Mouse (Mus musculus) heart, postnatal 36 days (tissue): ENCODE data around the gene Tmem63c. TPM values are rescaled to one million over a fixed set of nuclear protein-coding genes. Genes with fewer than 3 reads are reported as not detected.

Experiments
- DNase-seq, 2 experiments: peaks; one replicate each; pipeline ENCODE4 v3.0.0; 2021 to 2022
- intact Hi-C: fragments of 180-260 bp; cut with DNase I; formaldehyde crosslinking; loops from one replicate; pipeline ENCODE4 v1.15.1; 2025
- total RNA-seq, 2 experiments: library from RNA; stranded (reverse); gene quantifications; 2 replicates each; pipeline ENCODE4 v1.2.3; 2021

The Tmem63c gene
- total RNA-seq, 2 experiments from 2014 or later: 0.25 TPM; not detected in 1

GRCm38 (mm10) chr12:87044711-87045110 lies 23.6 kb downstream of the Tmem63c start:
- no peak for DNase-seq
- intact Hi-C loops: no loop called here

DNA sequence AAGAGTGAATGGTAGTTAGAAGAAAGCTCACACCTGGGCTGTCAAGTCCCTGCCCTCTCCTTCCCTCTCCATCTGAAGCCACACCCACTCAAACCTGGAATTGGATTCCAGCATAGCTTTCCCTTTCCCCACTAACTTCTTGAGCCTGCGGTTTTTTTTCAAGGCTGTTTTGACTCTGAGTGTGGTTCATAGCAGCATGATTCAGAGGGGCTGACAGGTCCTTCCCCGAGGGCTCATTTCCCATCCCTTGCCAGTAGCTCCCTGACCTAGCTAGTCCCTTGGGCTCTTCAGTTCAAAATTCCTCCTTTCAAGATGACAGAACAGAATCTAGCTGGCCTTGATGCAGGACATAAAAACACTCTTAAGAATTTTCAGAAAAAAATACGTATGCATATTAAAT lies 26.4 kb downstream of the Tmem63c start:
- no peak for DNase-seq
- intact Hi-C loops: no loop called here

DNA sequence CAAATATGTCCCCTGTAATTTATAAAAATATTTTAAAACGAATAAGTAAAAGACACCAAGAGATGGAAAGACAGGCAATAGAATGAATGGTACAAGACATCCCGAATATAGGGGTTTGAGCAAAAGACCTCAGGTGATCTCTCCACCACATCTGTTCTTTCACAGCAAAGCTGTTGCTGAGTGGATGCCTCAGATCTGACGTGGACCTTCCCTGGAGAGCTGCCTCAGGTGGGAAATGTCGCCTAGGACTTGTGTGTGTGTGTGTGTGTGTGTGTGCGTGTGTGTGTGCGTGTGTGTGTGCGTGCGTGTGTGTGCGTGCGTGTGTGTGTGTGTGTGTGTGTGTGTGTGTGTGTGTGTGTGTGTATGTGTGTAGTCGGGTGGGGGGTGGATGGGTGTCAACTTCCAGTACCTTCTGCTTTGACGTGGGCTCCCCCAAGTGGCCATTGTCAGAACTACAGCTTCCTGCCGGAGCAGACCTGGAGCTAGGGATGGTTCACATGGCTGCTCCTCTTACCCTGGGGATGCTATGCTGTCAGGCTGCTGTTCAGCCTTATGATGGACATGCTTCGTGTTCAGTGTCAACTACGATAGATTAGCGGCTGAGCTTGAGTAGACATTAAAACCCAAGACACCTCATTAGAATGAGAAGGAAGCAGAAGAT lies 31.7 kb downstream of the Tmem63c start:
- intact Hi-C loops: loop anchor here (1.0 to 5.0 kb wide), 5 partner anchors 52 to 337 kb away; no protein-coding TSS in a partner anchor
- peak; percentile 85 to 91 for DNase-seq

DNA sequence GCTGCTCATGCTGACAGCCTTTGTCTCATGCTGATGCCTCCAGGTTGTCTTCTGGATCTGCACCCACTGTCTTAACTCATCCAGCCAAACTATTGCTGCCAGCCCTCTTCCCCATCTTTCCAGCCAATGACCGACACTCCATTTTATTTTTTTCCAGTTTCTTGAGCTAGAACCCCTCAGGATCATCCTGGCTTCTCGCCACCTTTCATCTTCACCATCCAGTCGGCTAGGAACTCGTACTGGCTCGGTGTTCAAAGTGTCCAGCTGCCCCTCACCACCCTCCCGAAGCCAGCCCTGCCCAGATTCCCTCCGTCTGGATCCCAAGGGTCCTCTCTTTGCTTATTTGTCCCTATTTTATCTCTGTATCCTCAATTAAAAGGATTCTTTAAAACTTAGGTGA lies 33.7 kb downstream of the Tmem63c start:
- DNase-seq: no peak
- intact Hi-C loops: loop anchor here (5.0 kb wide), 1 partner anchor 133 kb away; no protein-coding TSS in a partner anchor

DNA sequence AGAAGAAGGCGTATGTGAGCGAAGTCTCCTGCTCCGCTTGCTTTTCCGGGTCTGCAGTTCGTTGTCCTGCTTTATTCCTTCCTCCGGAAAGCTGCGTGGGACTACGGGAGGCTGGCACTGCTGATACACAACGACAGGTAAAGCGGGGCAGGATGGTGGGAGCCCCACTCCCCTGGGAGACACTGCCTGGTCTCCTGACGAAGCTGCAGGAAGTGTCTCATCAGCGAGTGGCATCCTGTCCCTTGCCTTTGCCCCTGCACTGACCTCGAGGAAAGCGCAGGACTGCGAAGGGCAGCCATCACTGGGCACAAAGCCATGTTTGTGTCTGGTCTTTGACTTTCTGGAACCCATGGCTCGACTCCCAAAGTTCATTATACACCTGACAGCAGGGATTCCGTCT lies 35.9 kb downstream of the Tmem63c start:
- DNase-seq: no peak
- intact Hi-C loops: no loop called here

DNA sequence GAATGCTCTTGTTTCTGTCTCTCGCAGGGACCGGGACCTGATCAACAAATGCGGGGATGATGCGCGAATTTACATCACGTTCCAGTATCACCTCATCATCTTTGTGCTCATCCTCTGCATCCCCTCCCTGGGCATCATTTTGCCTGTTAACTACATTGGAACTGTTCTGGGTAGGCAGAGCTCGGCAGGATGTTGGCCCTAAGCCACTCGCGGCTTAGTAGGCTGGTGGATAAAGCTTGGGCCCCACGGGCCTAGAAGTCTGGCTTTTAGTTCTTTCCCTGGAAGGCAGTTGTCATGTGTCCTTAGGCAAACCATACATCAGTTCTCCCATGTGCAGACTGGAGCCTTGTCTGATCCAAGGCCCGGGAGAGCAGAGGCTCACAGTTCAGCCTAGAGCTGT lies 44.3 kb downstream of the Tmem63c start:
- intact Hi-C loops: no loop called here
- no peak for DNase-seq

- intact Hi-C loops: no loop called here
- no peak for DNase-seq
These were observed 45.3 kb downstream of the Tmem63c start for GRCm38 (mm10) chr12:87066429-87066828.

GRCm38 (mm10) chr12:87070520-87070919 lies 49.4 kb downstream of the Tmem63c start:
- intact Hi-C loops: no loop called here
- no peak for DNase-seq

DNA sequence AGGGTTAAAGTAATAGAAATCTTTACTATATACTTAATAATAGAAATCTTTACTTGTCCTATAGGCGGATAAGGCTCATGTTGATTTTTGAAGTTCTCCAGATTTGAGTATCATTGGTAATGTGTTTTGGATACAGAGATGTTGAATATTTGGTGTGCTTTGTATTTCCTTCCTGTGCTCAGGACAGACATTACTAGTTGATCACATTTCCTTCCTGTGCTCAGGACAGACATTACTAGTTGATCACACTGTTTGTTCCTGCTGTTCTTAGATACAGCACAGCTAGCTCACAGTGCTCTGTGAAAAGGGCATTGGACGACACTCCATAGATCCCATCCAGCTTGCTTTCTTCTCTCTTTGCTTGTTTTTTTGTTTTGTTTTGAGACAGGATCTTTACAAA lies 55.5 kb downstream of the Tmem63c start:
- intact Hi-C loops: no loop called here
- DNase-seq: no peak

DNA sequence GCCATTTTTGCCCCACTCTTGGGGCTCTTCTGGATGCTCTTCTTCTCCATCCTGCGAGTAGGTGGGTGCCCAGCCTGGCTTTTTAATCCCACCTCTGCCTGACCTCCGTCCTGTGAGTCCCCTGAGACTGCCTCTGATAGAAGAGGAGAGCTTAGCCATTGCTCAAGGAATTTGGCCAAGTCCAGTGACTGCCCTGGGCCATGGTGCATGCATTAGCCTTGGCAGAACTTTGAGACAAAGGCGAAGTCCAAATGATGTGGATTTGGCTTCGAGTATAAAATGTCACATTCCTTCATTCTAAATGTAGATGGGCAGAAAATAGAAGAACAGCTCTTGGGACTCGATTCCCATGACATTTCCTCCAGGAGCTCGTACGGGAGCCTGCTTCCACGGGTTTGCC lies 61.7 kb downstream of the Tmem63c start:
- intact Hi-C loops: no loop called here
- DNase-seq: no peak

DNA sequence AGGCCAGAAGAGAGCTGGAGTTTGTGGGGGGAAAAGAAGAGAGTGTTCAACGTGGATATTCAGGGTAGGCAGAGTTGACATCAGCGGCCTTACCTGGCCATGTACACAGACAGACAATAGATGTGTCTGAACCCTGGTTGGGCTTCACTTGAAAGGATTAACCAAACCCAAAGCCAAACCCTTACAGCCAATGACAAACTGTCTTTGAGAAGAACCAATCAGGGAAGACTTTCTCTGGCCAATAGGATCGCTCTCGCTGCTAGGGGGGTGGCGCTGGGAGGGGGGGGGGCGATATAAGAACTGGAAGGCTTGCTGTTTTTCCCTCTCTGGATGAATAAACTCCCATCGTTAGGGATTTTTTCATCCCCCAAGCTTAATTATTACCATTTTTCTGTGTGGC lies 66.1 kb downstream of the Tmem63c start:
- intact Hi-C loops: no loop called here
- no peak for DNase-seq

- intact Hi-C loops: no loop called here
- no peak for DNase-seq
These were observed 67.2 kb downstream of the Tmem63c start for GRCm38 (mm10) chr12:87088331-87088730.

DNA sequence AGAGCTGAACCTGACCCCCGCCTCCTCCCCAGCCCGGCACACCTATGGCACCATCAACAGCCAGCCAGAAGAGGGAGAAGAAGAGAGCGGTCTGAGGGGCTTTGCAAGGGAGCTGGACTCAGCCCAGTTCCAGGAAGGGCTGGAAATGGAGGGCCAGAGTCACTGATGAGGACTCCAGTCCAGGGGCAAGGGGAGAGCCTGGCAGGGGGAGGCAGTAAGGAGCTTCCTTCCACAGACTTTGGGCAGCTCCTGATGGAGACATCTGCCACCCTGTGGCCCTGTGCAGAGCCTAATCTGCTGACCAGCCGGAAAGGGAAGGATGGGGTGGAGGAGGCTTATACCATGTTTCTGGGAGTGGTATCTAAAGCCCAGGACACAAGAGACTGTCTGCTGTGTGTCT lies 68.1 kb downstream of the Tmem63c start:
- no peak for DNase-seq
- intact Hi-C loops: no loop called here

DNA sequence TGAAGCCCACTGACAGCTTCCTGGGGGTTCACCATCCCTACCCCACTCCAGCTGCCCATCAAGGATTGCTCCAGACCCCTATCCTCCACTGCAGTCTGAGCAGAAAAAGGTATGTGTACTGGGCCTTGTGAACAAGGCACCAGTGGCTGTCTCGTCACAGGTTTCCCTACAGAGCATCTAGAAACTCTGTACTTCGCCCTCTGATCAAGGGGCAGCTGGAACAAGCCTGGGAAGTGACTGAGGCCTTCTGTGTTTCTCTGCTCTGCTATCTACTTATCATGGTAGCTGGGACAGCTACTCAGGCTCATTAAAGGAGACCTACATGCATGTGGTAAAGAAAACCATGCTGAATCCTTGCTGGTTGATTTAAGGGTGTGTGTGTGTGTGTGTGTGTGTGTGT lies 68.6 kb downstream of the Tmem63c start:
- intact Hi-C loops: no loop called here
- DNase-seq: no peak

GRCm38 (mm10) chr12:87091916-87092315 lies 70.8 kb downstream of the Tmem63c start:
- intact Hi-C loops: no loop called here

DNA sequence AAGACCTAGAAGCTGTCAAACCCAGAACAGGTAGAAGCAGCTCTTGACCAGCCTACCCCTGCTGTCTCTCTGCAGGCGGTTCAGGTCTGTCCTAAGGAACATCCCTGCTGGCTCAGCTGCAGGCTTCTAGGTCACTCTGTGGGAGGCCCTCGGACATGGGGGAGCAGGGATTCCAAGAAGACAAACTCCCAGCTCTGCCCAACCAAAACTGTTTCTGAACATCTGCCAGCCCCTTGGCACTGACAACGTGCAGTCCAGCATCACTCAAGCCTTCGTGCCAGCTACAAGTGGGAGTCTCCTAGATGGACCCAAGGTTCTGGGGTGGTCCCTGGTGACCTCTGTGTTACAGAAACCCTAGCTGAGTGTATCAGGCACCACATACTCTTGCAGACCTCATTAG lies 72.1 kb downstream of the Tmem63c start:
- no peak for DNase-seq
- intact Hi-C loops: no loop called here

More at GRCm38 (mm10) chr12:87091916-87092315, 70.8 kb downstream of the Tmem63c start:
- no peak for DNase-seq

DNA sequence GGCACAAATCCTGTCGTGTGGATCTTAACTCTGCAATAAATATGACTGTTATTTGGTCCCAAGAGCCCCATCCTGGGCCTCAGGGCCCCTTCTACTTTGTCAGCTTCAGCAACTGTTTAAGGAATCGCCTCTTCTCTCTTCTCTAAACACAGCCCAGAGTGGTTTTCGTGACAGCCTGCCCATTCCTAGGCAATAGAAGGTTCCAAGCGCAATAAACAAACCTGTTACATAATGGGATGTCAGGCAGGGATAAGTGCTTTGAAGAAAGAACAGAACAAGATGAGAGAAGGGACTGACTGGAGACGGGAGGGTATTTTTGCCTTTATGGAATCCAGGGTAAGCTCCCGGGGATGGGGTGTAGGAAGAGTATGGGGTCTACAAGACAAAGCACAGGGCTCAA lies 72.5 kb downstream of the Tmem63c start:
- DNase-seq: no peak
- intact Hi-C loops: no loop called here

GRCm38 (mm10) chr12:87100331-87100730 lies 79.2 kb downstream of the Tmem63c start:
- DNase-seq: no peak
- intact Hi-C loops: no loop called here

DNA sequence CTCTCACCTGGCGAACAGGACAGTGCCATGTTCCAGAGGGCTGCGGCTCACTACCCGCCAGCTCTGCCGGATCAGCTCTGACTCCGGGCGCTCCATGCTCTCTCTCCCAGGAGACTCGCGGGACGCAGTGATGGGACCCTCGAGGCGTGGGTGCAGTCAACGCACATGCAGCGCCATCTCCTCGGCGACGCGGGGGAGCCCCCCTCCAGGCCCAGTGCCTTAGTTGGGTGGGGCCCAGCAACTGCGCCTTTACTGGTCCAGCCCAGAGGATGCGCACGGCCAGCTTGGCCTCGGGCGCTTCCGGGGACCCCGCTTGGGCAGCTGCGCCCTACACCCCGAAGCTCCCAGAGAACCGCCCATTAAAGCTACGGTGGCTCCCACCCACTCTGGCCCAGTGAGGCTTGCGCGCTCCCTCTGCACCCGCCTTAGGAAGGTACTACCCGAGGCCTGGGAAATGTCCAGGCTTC lies 81.1 kb downstream of the Tmem63c start, which contains the start of gene Ngb:
Gene Ngb (minus strand): TSS at position 375 of the 467 bp plus-strand sequence.
- intact Hi-C loops: no loop called here
- DNase-seq: no peak

GRCm38 (mm10) chr12:87103471-87103870 lies 82.3 kb downstream of the Tmem63c start:
- intact Hi-C loops: no loop called here
- DNase-seq: no peak

DNA sequence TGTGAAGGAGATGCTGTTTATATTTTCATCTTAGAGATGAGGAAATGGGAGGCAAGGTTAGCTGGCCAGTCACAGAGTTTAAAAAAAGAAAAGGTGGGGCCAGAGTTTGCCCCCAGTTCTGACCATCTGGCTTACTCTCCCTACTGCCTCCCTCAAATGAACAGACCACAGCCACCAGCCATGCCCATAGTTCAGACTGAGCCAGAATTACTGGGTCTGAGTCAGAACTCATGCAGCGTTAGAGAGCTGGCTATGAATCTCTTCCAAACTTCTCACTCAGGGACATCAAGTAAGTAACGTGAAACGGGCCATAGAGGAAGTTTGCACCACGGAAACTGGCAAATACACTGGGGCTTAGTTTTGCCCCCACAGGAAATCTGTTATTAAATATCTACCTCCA lies 83.7 kb downstream of the Tmem63c start:
- intact Hi-C loops: no loop called here
- no peak for DNase-seq

DNA sequence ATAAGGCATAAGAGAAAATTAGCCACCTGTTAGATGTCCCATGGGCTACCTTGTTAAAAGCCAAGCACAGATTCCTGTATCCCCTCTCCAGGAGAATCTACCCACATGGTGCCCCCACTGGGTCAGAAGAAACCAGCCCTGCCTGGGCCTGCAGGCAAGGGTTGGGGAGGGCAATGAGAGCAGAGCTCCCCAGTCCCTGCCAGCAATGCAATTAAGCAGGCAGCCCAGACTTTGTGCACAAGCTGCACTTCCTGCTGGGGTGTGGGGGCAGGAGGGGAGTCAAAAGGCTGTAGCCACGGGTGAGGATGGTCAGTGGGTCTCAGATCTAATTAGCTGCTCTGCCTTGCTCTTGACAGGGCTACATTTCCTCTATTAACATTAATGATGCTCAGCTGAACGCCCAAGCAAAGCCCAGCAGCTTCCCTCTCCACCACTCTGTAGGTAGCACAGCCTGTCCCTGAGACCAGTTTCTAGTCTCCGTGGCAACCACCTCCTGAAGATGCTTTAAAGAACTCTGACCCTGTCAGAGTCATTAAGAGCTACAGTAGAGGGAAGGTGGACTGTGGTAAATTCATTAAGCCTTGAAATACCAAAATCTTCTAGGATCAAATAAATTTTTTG lies 86.3 kb downstream of the Tmem63c start:
- intact Hi-C loops: no loop called here
- no peak for DNase-seq
